Mouse (Mus musculus) hindbrain, embryonic 14.5 days (tissue): ENCODE data around the gene Eef2. TPM values are rescaled to one million over a fixed set of nuclear protein-coding genes. Genes with fewer than 3 reads are reported as not detected.

ENCODE experiments used
- ATAC-seq: fragments of 200-750 bp; cut with Nextera tagmentation; 2 replicates; pipeline ENCODE4 v1.8.0; 2017; ENCODE audit warnings: moderate number of reproducible peaks, mild to moderate bottlenecking, moderate TSS enrichment, moderate library complexity; ENCODE audit not compliant: low FRiP score
- DNase-seq: peaks from one replicate; pipeline ENCODE4 v3.0.0-alpha.2; 2015; ENCODE audit warnings: low spot score
- H3K27ac ChIP-seq: fragments of 300-500 bp; sonication (generic); 2 replicates; pipeline ENCODE4 v1.5.1; 2014; ENCODE audit warnings: mild to moderate bottlenecking, moderate library complexity
- H3K27me3 ChIP-seq: fragments of 300-500 bp; sonication (generic); 2 replicates; pipeline ENCODE4 v1.6.1; 2014; ENCODE audit warnings: mild to moderate bottlenecking, low read length, mixed read lengths; ENCODE audit not compliant: control insufficient read depth, insufficient read depth
- H3K36me3 ChIP-seq: fragments of 300-500 bp; sonication (generic); replicated peaks from 2 replicates; pipeline ENCODE4 v1.6.1; 2014; ENCODE audit not compliant: control insufficient read depth, insufficient read depth
- H3K4me1 ChIP-seq: fragments of 300-500 bp; sonication (generic); replicated peaks from 2 replicates; pipeline ENCODE4 v1.6.1; 2014; ENCODE audit warnings: antibody characterized with exemption, low read length, mixed read lengths; ENCODE audit not compliant: control insufficient read depth, insufficient read depth
- H3K4me2 ChIP-seq: fragments of 300-500 bp; sonication (generic); replicated peaks from 2 replicates; pipeline ENCODE4 v1.6.1; 2014; ENCODE audit warnings: mild to moderate bottlenecking, moderate library complexity
- H3K4me3 ChIP-seq: fragments of 300-500 bp; sonication (generic); replicated peaks from 2 replicates; pipeline ENCODE4 v1.5.1; 2014; ENCODE audit warnings: mild to moderate bottlenecking, low read length
- H3K9ac ChIP-seq: fragments of 300-500 bp; sonication (generic); 2 replicates; pipeline ENCODE4 v1.6.1; 2014
- H3K9me3 ChIP-seq: fragments of 300-500 bp; sonication (generic); 2 replicates; pipeline ENCODE4 v1.6.1; 2016; ENCODE audit warnings: low read length; ENCODE audit not compliant: control insufficient read depth
- WGBS: fragments of 180-500 bp; shearing (Covaris S2); extraction: QIAGEN DNeasy Blood & Tissue Kit; methylation state at CpG from one replicate; pipeline ENCODE4 v1.1.7; 2014; 5-methylcytosine and 5-hydroxymethylcytosine counted together
- polyA plus RNA-seq: library from polyadenylated mRNA; unstranded; fragments of >200 nt; fragmentation: Nextera tagmentation; extraction: Ambion mirVana; gene quantifications from 2 replicates; pipeline ENCODE4 v1.2.1, GENCODE M21; 2014

The Eef2 gene
- polyA plus RNA-seq, 1 experiment from 2014 or later = 413 TPM

- Histone ChIP-seq H3K36me3 (peaks cover 61% of the 10 kb centered on the region), H3K4me2 (no peak overlapping the region), H3K4me1 (peaks cover 14% of the 10 kb centered on the region), H3K9ac (no peak overlapping the region), H3K27ac (no peak overlapping the region), H3K4me3 (no peak overlapping the region), H3K9me3 (no peaks in the 10 kb centered on the region), H3K27me3 (no peaks in the 10 kb centered on the region)
- ATAC-seq (no peak), DNase-seq (no peak)
- WGBS = 92% methylated on average over 27 of the region's 27 CpGs
Observed at GRCm38 (mm10) chr10:81144667-81145066, 31.8 kb upstream of the Eef2 start.

GRCm38 (mm10) chr10:81145307-81145706 is 31.1 kb upstream of the Eef2 start:
- H3K4me2 ChIP-seq = no peak overlapping the region
- H3K4me3 ChIP-seq = no peak overlapping the region
- no peaks in the 10 kb centered on the region for H3K9me3 ChIP-seq
- H3K4me1 ChIP-seq = peaks cover 8% of the 10 kb centered on the region
- DNase-seq = no peak
- ATAC-seq = no peak
- no peak overlapping the region for H3K9ac ChIP-seq
- H3K27ac ChIP-seq = no peak overlapping the region
- H3K27me3 ChIP-seq = no peaks in the 10 kb centered on the region
- 94% methylated on average over 6 of the region's 6 CpGs for WGBS
- H3K36me3 ChIP-seq = peaks cover 66% of the 10 kb centered on the region

GRCm38 (mm10) chr10:81145778-81146177 is 30.7 kb upstream of the Eef2 start:
- H3K4me2 ChIP-seq = no peak overlapping the region
- H3K9me3 ChIP-seq = no peaks in the 10 kb centered on the region
- H3K4me1 ChIP-seq = peaks cover 4% of the 10 kb centered on the region; the same call in 1 of the 2 replicates
- H3K36me3 ChIP-seq = peaks cover 66% of the 10 kb centered on the region
- no peak for DNase-seq
- no peak overlapping the region for H3K4me3 ChIP-seq
- no peak overlapping the region for H3K27ac ChIP-seq
- H3K27me3 ChIP-seq = no peaks in the 10 kb centered on the region
- WGBS = 90% methylated on average over 7 of the region's 7 CpGs
- ATAC-seq = no peak
- no peak overlapping the region; the same call in 1 of the 2 replicates for H3K9ac ChIP-seq

GRCm38 (mm10) chr10:81146296-81146695 is 30.1 kb upstream of the Eef2 start:
- H3K4me1 ChIP-seq = peaks cover 3% of the 10 kb centered on the region; the same call in 1 of the 2 replicates

GRCm38 (mm10) chr10:81151261-81151660 is 25.2 kb upstream of the Eef2 start:
- 73% methylated on average over 6 of the region's 6 CpGs for WGBS
- no peak for ATAC-seq
- H3K9me3 ChIP-seq = no peaks in the 10 kb centered on the region
- no peak overlapping the region for H3K4me2 ChIP-seq
- no peak for DNase-seq
- no peak overlapping the region for H3K4me3 ChIP-seq
- H3K4me1 ChIP-seq = no peaks in the 10 kb centered on the region
- H3K36me3 ChIP-seq = peaks cover 81% of the 10 kb centered on the region
- no peaks in the 10 kb centered on the region for H3K27me3 ChIP-seq
- no peak overlapping the region for H3K27ac ChIP-seq
- H3K9ac ChIP-seq = no peak overlapping the region

More at GRCm38 (mm10) chr10:81146296-81146695, 30.1 kb upstream of the Eef2 start:
- no peak for DNase-seq
- no peak for ATAC-seq
- no peaks in the 10 kb centered on the region for H3K9me3 ChIP-seq
- no peaks in the 10 kb centered on the region for H3K27me3 ChIP-seq
- H3K27ac ChIP-seq = no peak overlapping the region
- no peak overlapping the region; the same call in 1 of the 2 replicates for H3K9ac ChIP-seq
- H3K36me3 ChIP-seq = peaks cover 66% of the 10 kb centered on the region
- 92% methylated on average over 4 of the region's 4 CpGs for WGBS
- H3K4me3 ChIP-seq = no peak overlapping the region
- no peak overlapping the region for H3K4me2 ChIP-seq

- Histone ChIP-seq H3K4me2 (no peak overlapping the region), H3K9ac (no peak overlapping the region), H3K9me3 (no peaks in the 10 kb centered on the region), H3K27ac (no peak overlapping the region), H3K4me3 (no peak overlapping the region), H3K36me3 (peaks cover 81% of the 10 kb centered on the region), H3K4me1 (no peaks in the 10 kb centered on the region), H3K27me3 (no peaks in the 10 kb centered on the region)
- 85% methylated on average over 12 of the region's 12 CpGs for WGBS
- no peak; the same call in 1 of the 2 replicates for ATAC-seq
- no peak for DNase-seq
Observed at GRCm38 (mm10) chr10:81152609-81153008, 23.8 kb upstream of the Eef2 start.

- Histone ChIP-seq H3K9ac (no peak overlapping the region), H3K27me3 (no peaks in the 10 kb centered on the region), H3K4me1 (no peaks in the 10 kb centered on the region), H3K27ac (no peak overlapping the region), H3K36me3 (peaks cover 82% of the 10 kb centered on the region), H3K4me3 (no peak overlapping the region), H3K9me3 (no peaks in the 10 kb centered on the region), H3K4me2 (no peak overlapping the region)
- DNase-seq = no peak
- no peak for ATAC-seq
- 93% methylated on average over 12 of the region's 12 CpGs for WGBS
Observed at GRCm38 (mm10) chr10:81154313-81154712, 22.1 kb upstream of the Eef2 start.

GRCm38 (mm10) chr10:81154736-81155135 is 21.7 kb upstream of the Eef2 start:
- H3K4me2 ChIP-seq = no peak overlapping the region
- H3K9ac ChIP-seq = no peak overlapping the region
- no peak for DNase-seq
- ATAC-seq = no peak
- no peaks in the 10 kb centered on the region for H3K4me1 ChIP-seq
- peaks cover 80% of the 10 kb centered on the region for H3K36me3 ChIP-seq
- no peaks in the 10 kb centered on the region for H3K9me3 ChIP-seq
- no peaks in the 10 kb centered on the region for H3K27me3 ChIP-seq
- no peak overlapping the region for H3K27ac ChIP-seq
- H3K4me3 ChIP-seq = no peak overlapping the region
- 84% methylated on average over 6 of the region's 6 CpGs for WGBS

- WGBS = 79% methylated on average over 8 of the region's 8 CpGs
- Histone ChIP-seq H3K4me2 (no peak overlapping the region), H3K4me1 (peaks cover 8% of the 10 kb centered on the region), H3K36me3 (peaks cover 77% of the 10 kb centered on the region), H3K4me3 (no peak overlapping the region), H3K27me3 (no peaks in the 10 kb centered on the region), H3K9ac (no peak overlapping the region), H3K27ac (no peak overlapping the region), H3K9me3 (no peaks in the 10 kb centered on the region)
- DNase-seq (no peak), ATAC-seq (no peak; the same call in 1 of the 2 replicates)
Observed at GRCm38 (mm10) chr10:81161602-81162317, 14.7 kb upstream of the Eef2 start.
